Mouse (Mus musculus) right cerebral cortex, adult 2 months (tissue): ENCODE measurements around the gene Mark4.
A peak's percentile ranks its signal among the peaks of the same experiment; 100 is the strongest.

Experiments used
- DNase-seq, 2 experiments: peaks; one replicate each; pipeline ENCODE4 v3.0.0; 2021 to 2022; ENCODE audit warnings: low spot score in 2 of 2

Mark4 gene

GRCm38 (mm10) chr7:19458591-19459111 lies at the start of gene Mark4:
TSS of gene Mark4 (minus strand) at chr7:19458821.
- peak; percentile 63 to 70 for DNase-seq

GRCm38 (mm10) chr7:19507612-19507981 lies 49.0 kb upstream of the Mark4 start:
- no peak for DNase-seq

- peak; percentile 28 to 29 for DNase-seq
Observed at GRCm38 (mm10) chr7:19506969-19507611, 48.5 kb upstream of the Mark4 start.

- DNase-seq = no peak
Observed at GRCm38 (mm10) chr7:19506326-19506725, 47.7 kb upstream of the Mark4 start.

GRCm38 (mm10) chr7:19503481-19504068 lies 45.0 kb upstream of the Mark4 start:
- DNase-seq = peak; percentile 19 to 51

GRCm38 (mm10) chr7:19501658-19502057 lies 43.0 kb upstream of the Mark4 start:
- DNase-seq = no peak

GRCm38 (mm10) chr7:19500420-19501363 lies 42.1 kb upstream of the Mark4 start:
- DNase-seq = no peak

- no peak for DNase-seq
Observed at GRCm38 (mm10) chr7:19498326-19498725, 39.7 kb upstream of the Mark4 start.

- DNase-seq = no peak
Observed at GRCm38 (mm10) chr7:19496214-19496555, 37.6 kb upstream of the Mark4 start.

- DNase-seq = no peak
Observed at GRCm38 (mm10) chr7:19495521-19496213, 37.0 kb upstream of the Mark4 start.

GRCm38 (mm10) chr7:19494751-19495474 lies 36.3 kb upstream of the Mark4 start:
- no peak for DNase-seq

GRCm38 (mm10) chr7:19491731-19492130 lies 33.1 kb upstream of the Mark4 start:
- no peak for DNase-seq

- DNase-seq = no peak
Observed at GRCm38 (mm10) chr7:19489525-19489924, 30.9 kb upstream of the Mark4 start.

- no peak for DNase-seq
Observed at GRCm38 (mm10) chr7:19486549-19486948, 27.9 kb upstream of the Mark4 start.

- DNase-seq = no peak
Observed at GRCm38 (mm10) chr7:19485488-19485887, 26.9 kb upstream of the Mark4 start.

- no peak for DNase-seq
Observed at GRCm38 (mm10) chr7:19483281-19483680, 24.7 kb upstream of the Mark4 start.

GRCm38 (mm10) chr7:19477624-19478384 lies 19.2 kb upstream of the Mark4 start:
- no peak for DNase-seq

- no peak for DNase-seq
Observed at GRCm38 (mm10) chr7:19477084-19477483, 18.5 kb upstream of the Mark4 start.

- peak; percentile 66 to 83 for DNase-seq
Observed at GRCm38 (mm10) chr7:19473875-19474443, 15.3 kb upstream of the Mark4 start.

- DNase-seq = no peak
Observed at GRCm38 (mm10) chr7:19472403-19472802, 13.8 kb upstream of the Mark4 start.
